Mouse (Mus musculus) fat pad, adult 2 months (tissue): ENCODE measurements around the gene Serpina3f.
A peak's percentile ranks its signal among the peaks of the same experiment; 100 is the strongest.

ENCODE experiments used
- DNase-seq: peaks from one replicate; pipeline ENCODE4 v3.0.0-alpha.2; 2011; ENCODE audit warnings: low read depth, low spot score; ENCODE audit errors: extremely low read depth

The Serpina3f gene

DNA sequence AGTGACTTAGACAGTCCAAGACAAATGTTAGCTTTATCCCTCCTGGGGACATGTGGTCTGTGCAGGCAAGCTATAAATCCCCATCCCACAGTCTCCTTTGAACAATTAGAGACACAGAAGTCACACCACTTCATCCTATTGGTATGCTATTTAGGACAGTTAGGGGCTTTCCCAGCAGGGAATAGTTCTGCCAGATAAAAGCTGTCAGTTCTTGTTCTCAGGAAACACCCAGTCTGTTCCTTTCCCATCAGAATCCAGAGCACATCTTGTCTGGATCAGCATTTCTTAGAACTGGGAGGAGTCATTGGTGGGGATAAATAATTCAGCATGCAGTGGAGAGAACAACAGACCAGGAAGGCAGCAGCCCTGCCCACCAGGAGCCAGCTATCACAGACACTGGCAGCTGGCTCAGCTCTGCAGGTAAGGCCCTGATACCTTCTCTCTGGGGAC, 33.2 kb downstream of the Serpina3f start:
- DNase-seq = peak; percentile 39

GRCm38 (mm10) chr12:104248231-104248630, 33.9 kb downstream of the Serpina3f start:
- no peak for DNase-seq

GRCm38 (mm10) chr12:104261041-104261440, 46.7 kb downstream of the Serpina3f start:
- DNase-seq = no peak

- DNase-seq = no peak
These were observed 48.5 kb downstream of the Serpina3f start, which contains the start of gene Serpina3i for GRCm38 (mm10) chr12:104262863-104263262. TSS of gene Serpina3i (plus strand) at chr12:104263122.

GRCm38 (mm10) chr12:104266374-104266773, 52.0 kb downstream of the Serpina3f start:
- DNase-seq = no peak
